Comparison of ENCODE assay signal across 25 mouse cellular contexts in the genomic region with DNA sequence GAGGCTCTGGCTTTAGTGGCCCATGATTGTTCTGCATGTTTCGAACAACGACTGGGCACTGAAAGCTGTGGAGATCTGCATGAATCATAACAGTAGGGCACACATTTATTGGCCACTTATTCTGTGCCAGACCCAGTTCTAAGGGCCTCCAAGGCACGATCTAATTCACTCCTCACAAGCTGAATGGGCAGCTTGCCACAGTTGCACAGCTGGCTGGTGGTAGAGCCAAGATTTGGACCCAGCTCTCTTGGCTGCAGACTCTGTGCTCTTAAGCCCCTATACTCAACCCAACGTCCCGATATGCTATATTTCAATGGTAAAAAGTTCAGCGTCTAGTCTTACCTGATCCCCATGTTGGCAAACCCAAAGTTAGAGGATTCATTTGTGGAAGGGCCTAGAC.
DNase-seq lines count a peak whose midpoint lies in the region; ATAC-seq and TF ChIP-seq lines count a peak whose summit lies in the region.
"Had no signal": no experiment of that assay in that cellular context is flagged by ENCODE, and none has a peak within 500 bp of the region (broad histone marks: within the 10 kb centered on the region; RNA-seq: fewer than 3 reads in every experiment).

No protein-coding gene starts in this region.

- peaks cover 34% of the 10 kb centered on the region for H3K4me1 ChIP-seq in hindbrain, embryonic 14.5 days (replicated peaks; ENCODE audit: control insufficient read depth, insufficient read depth, low read length)
- peaks cover 28% of the 10 kb centered on the region for H3K4me1 ChIP-seq in hindbrain, embryonic 12.5 days
- H3K4me1 ChIP-seq in limb, embryonic 14.5 days (ENCODE audit: control insufficient read depth, insufficient read depth, low read length): peaks cover 19% of the 10 kb centered on the region; the same call in 1 of the 2 replicates
- H3K4me1 ChIP-seq in limb, embryonic 10.5 days: peaks cover 42% of the 10 kb centered on the region

- peaks cover under 1% of the 10 kb centered on the region; the same call in 1 of the 2 replicates for H3K36me3 ChIP-seq in hindbrain, embryonic 14.5 days (replicated peaks; ENCODE audit: control insufficient read depth, insufficient read depth)
- no peaks in the 10 kb centered on the region for H3K36me3 ChIP-seq in hindbrain, embryonic 12.5 days
- H3K36me3 ChIP-seq in limb, embryonic 14.5 days (ENCODE audit: control insufficient read depth, insufficient read depth, low read length): no peaks in the 10 kb centered on the region
- H3K36me3 ChIP-seq in limb, embryonic 10.5 days: no peaks in the 10 kb centered on the region
- H3K36me3 ChIP-seq: embryonic facial prominence, embryonic 15.5 days; forebrain, embryonic 10.5 days; G1E; heart, embryonic 10.5 days had no signal

- 69% methylated on average over 6 of the region's 6 CpGs for WGBS in hindbrain, embryonic 14.5 days
- WGBS in hindbrain, embryonic 12.5 days: 92% methylated on average over 6 of the region's 6 CpGs
- 55% methylated on average over 6 of the region's 6 CpGs for WGBS in limb, embryonic 14.5 days
- 93% methylated on average over 6 of the region's 6 CpGs for WGBS in limb, embryonic 10.5 days

- no peak overlapping the region for H3K4me3 ChIP-seq in hindbrain, embryonic 14.5 days (replicated peaks; ENCODE audit: low read length)
- no peak overlapping the region for H3K4me3 ChIP-seq in hindbrain, embryonic 12.5 days
- no peak overlapping the region for H3K4me3 ChIP-seq in limb, embryonic 14.5 days (replicated peaks; ENCODE audit: low read length)
- H3K4me3 ChIP-seq in limb, embryonic 10.5 days: no peak overlapping the region
- H3K4me3 ChIP-seq: embryonic facial prominence, embryonic 15.5 days; erythroblast, embryonic 14.5 days; forebrain, embryonic 10.5 days; gastrocnemius, adult 2 months; heart, embryonic 10.5 days had no signal

- no peak overlapping the region for H3K9ac ChIP-seq in hindbrain, embryonic 14.5 days
- H3K9ac ChIP-seq in hindbrain, embryonic 12.5 days: no peak overlapping the region
- H3K9ac ChIP-seq in limb, embryonic 14.5 days (ENCODE audit: low read depth, low read length, severe bottlenecking): no peak overlapping the region
- H3K9ac ChIP-seq: embryonic facial prominence, embryonic 15.5 days had no signal

- no peak for TF ChIP-seq CTCF in brain, embryonic 14.5 days (IDR thresholded peaks at IDR 0.05; ENCODE audit: borderline replicate concordance, extremely low read depth, insufficient read depth, insufficient read length)

- no peak for TF ChIP-seq POLR2A in limb, embryonic 14.5 days (IDR thresholded peaks at IDR 0.05; ENCODE audit: borderline replicate concordance, extremely low read depth, insufficient read depth, insufficient read length)
- TF ChIP-seq POLR2A in brain, embryonic 14.5 days (IDR thresholded peaks at IDR 0.05; ENCODE audit: borderline replicate concordance, extremely low read depth, insufficient read depth, insufficient read length, poor library complexity, severe bottlenecking): no peak

- H3K27ac ChIP-seq in hindbrain, embryonic 14.5 days: peak overlapping the region; percentile 26; the same call in 1 of the 2 replicates
- H3K27ac ChIP-seq in hindbrain, embryonic 12.5 days: no peak overlapping the region
- H3K27ac ChIP-seq in limb, embryonic 14.5 days (replicated peaks; ENCODE audit: low read depth, low read length): no peak overlapping the region
- no peak overlapping the region for H3K27ac ChIP-seq in limb, embryonic 10.5 days
- H3K27ac ChIP-seq: embryonic facial prominence, embryonic 15.5 days; forebrain, embryonic 10.5 days; gastrocnemius, adult 2 months; heart, embryonic 10.5 days had no signal

- no peaks in the 10 kb centered on the region for H3K27me3 ChIP-seq in hindbrain, embryonic 14.5 days (ENCODE audit: control insufficient read depth, insufficient read depth, low read length)
- H3K27me3 ChIP-seq in hindbrain, embryonic 12.5 days: peaks cover 3% of the 10 kb centered on the region; the same call in 1 of the 2 replicates
- H3K27me3 ChIP-seq in limb, embryonic 14.5 days (ENCODE audit: control insufficient read depth, insufficient read depth, low read length): peaks cover 10% of the 10 kb centered on the region; the same call in 1 of the 2 replicates
- peaks cover 65% of the 10 kb centered on the region for H3K27me3 ChIP-seq in limb, embryonic 10.5 days (ENCODE audit: low read depth, poor library complexity, severe bottlenecking)
- H3K27me3 ChIP-seq: embryonic facial prominence, embryonic 15.5 days had no signal

- DNase-seq in cerebellum, postnatal 10 days: peak; percentile 80 to 84
- DNase-seq in cerebellum, adult 8-10 months: no peak
- DNase-seq in hindbrain, embryonic 14.5 days (ENCODE audit: low spot score): peak; percentile 58
- DNase-seq in limb, embryonic 14.5 days (ENCODE audit: low spot score): peak; percentile 64
- DNase-seq in limb, embryonic 10.5 days (ENCODE audit: low spot score): no peak
- peak; percentile 61 for DNase-seq in brain, embryonic 14.5 days (ENCODE audit: low read depth)
- DNase-seq in kidney, postnatal 25 days: no peak
- DNase-seq: adrenal gland, postnatal 14 days; B cell, adult 2 months; cerebellum, adult 18-20 months; embryo, embryonic 11 days; gastrocnemius, adult 2 months; gastrocnemius, postnatal 25 days; heart, postnatal 10 days; heart, postnatal 4 days had no signal

- ATAC-seq in hindbrain, embryonic 14.5 days (ENCODE audit: low FRiP score): no peak
- ATAC-seq in hindbrain, embryonic 12.5 days (ENCODE audit: low FRiP score): no peak
- no peak for ATAC-seq in limb, embryonic 14.5 days (ENCODE audit: low FRiP score, low read depth)
- ATAC-seq: activated CD4-positive, CD25-positive, alpha-beta regulatory T cell, adult 4 months; CD4-positive, CD25-positive, alpha-beta regulatory T cell, adult 4 months; intestine, postnatal 0 days; Patski had no signal

- no peaks in the 10 kb centered on the region for H3K9me3 ChIP-seq in hindbrain, embryonic 14.5 days (ENCODE audit: control insufficient read depth, low read length)
- H3K9me3 ChIP-seq in hindbrain, embryonic 12.5 days (replicated peaks): no peaks in the 10 kb centered on the region
- H3K9me3 ChIP-seq in limb, embryonic 14.5 days (ENCODE audit: control insufficient read depth, low read length): no peaks in the 10 kb centered on the region
- H3K9me3 ChIP-seq in limb, embryonic 10.5 days (replicated peaks): no peaks in the 10 kb centered on the region
- H3K9me3 ChIP-seq: embryonic facial prominence, embryonic 15.5 days; forebrain, embryonic 10.5 days; G1E; heart, embryonic 10.5 days had no signal

- no peak overlapping the region for H3K4me2 ChIP-seq in hindbrain, embryonic 14.5 days (replicated peaks)
- H3K4me2 ChIP-seq in hindbrain, embryonic 12.5 days (replicated peaks): no peak overlapping the region
- no peak overlapping the region for H3K4me2 ChIP-seq in limb, embryonic 14.5 days (replicated peaks; ENCODE audit: low read depth, low read length, severe bottlenecking)
- H3K4me2 ChIP-seq: embryonic facial prominence, embryonic 15.5 days had no signal

Comparison
In these comparisons a context has a peak if more than half of its experiments do, and no peak if none do; other contexts are left out.
1. DNase-seq: peak in cerebellum, postnatal 10 days (2 of 2), hindbrain, embryonic 14.5 days (single experiment), limb, embryonic 14.5 days (single experiment) and brain, embryonic 14.5 days (single experiment); none in cerebellum, adult 8-10 months (single experiment), limb, embryonic 10.5 days (single experiment) and kidney, postnatal 25 days (0 of 2).